Mouse (Mus musculus) forebrain, embryonic 12.5 days (tissue): ENCODE results near the gene Tdrd9. TPM values are rescaled to one million over a fixed set of nuclear protein-coding genes. Genes with fewer than 3 reads are reported as not detected.
"Not testable (repeated sequence)": the region's sequence is repeated elsewhere in the genome, so short reads cannot be mapped to it uniquely, and the experiment has no call there.

Source experiments
- ATAC-seq: fragments of 200-750 bp; cut with Nextera tagmentation; 2 replicates; pipeline ENCODE4 v1.8.0; 2017; ENCODE audit warnings: moderate TSS enrichment; ENCODE audit not compliant: low FRiP score
- H3K27ac ChIP-seq: fragments of 300-500 bp; sonication (generic); 2 replicates; pipeline ENCODE4 v1.5.1; 2016; ENCODE audit warnings: mild to moderate bottlenecking
- H3K27me3 ChIP-seq: fragments of 300-500 bp; sonication (generic); 2 replicates; pipeline ENCODE4 v1.6.1; 2016; ENCODE audit warnings: mild to moderate bottlenecking
- H3K36me3 ChIP-seq: fragments of 300-500 bp; sonication (generic); replicated peaks from 2 replicates; pipeline ENCODE4 v1.6.1; 2016; ENCODE audit warnings: mild to moderate bottlenecking
- H3K4me1 ChIP-seq: fragments of 300-500 bp; sonication (generic); 2 replicates; pipeline ENCODE4 v1.6.1; 2016
- H3K4me2 ChIP-seq: fragments of 300-500 bp; sonication (generic); 2 replicates; pipeline ENCODE4 v1.6.1; 2016; ENCODE audit warnings: mild to moderate bottlenecking, moderate library complexity
- H3K4me3 ChIP-seq: fragments of 300-500 bp; sonication (generic); replicated peaks from 2 replicates; pipeline ENCODE4 v1.5.1; 2016; ENCODE audit warnings: mild to moderate bottlenecking
- H3K9ac ChIP-seq: fragments of 300-500 bp; sonication (generic); 2 replicates; pipeline ENCODE4 v1.6.1; 2016; ENCODE audit warnings: mild to moderate bottlenecking
- H3K9me3 ChIP-seq: fragments of 300-500 bp; sonication (generic); 2 replicates; pipeline ENCODE4 v1.6.1; 2016
- WGBS: fragments of 180-500 bp; shearing (Covaris S2); methylation state at CpG from one replicate; pipeline ENCODE4 v1.1.7; 2016; 5-methylcytosine and 5-hydroxymethylcytosine counted together
- polyA plus RNA-seq: library from polyadenylated mRNA; unstranded; fragments of >200 nt; fragmentation: Nextera tagmentation; extraction: Ambion mirVana; gene quantifications from 2 replicates; pipeline ENCODE4 v1.2.1, GENCODE M21; 2016

The Tdrd9 gene
- polyA plus RNA-seq, 1 experiment from 2014 or later: 1.2 TPM

DNA sequence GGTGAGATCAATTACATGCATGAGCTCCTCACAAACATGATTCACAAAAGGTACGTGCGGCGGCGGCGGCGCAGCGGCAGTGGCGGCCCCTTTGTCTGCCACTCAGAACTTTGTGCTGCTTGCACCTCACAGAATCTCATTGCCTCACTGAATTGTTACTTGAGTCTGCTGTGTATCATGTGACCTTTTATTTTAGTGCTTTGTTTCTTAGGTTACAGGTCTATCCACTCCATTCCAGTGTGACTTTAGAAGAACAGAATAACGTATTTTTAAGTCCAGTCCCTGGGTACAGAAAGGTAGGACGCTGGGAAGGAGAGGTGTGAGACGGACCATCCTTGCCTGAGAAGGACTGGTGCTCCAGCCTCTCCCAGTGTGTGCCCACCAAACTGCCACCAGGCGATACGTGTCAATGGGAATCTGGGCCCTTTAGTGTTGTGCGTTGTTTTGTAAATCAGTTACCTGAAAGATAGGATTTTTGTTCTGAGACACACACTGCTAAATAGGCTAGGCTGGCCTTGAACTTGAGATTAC lies 42.0 kb downstream of the Tdrd9 start:
- Histone ChIP-seq H3K27ac (peak overlapping the region; percentile 90), H3K27me3 (no peaks in the 10 kb centered on the region), H3K36me3 (no peaks in the 10 kb centered on the region), H3K9ac (peak overlapping the region; percentile 21), H3K4me1 (peaks cover 14% of the 10 kb centered on the region), H3K9me3 (no peaks in the 10 kb centered on the region), H3K4me2 (peak overlapping the region; percentile 45), H3K4me3 (peak overlapping the region; percentile 16)
- ATAC-seq: peak; percentile 74
- 7% methylated on average over 14 of the region's 14 CpGs for WGBS

DNA sequence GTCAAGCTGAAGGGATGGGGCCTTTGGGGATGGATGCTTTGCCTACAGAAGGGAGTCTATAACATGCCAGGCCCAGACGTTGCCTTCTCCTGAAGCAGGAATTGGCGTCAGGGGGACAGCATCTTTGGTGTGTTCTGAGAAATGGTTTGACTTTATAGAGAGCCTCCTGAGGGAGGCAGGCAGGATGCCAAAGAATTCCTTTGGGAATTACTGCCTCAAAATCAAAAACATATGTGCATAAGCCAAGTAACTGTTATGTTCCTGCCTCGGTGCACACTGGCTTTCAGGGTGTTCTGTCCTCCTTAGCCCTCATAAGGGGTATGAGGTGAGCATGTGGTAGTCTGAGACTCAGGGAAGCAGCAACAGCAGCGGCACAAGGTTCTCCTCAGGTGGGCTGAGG lies 45.0 kb downstream of the Tdrd9 start:
- H3K36me3 ChIP-seq: no peaks in the 10 kb centered on the region
- no peak for ATAC-seq
- no peak overlapping the region for H3K4me3 ChIP-seq
- no peak overlapping the region for H3K4me2 ChIP-seq
- H3K27me3 ChIP-seq: no peaks in the 10 kb centered on the region
- H3K4me1 ChIP-seq: peaks cover 14% of the 10 kb centered on the region
- no peak overlapping the region for H3K27ac ChIP-seq
- H3K9ac ChIP-seq: no peak overlapping the region
- H3K9me3 ChIP-seq: 0 out of 2 replicates have a peak, but pooled peaks cover 2% of the 10 kb centered on the region
- 91% methylated on average over 4 of the region's 4 CpGs for WGBS

DNA sequence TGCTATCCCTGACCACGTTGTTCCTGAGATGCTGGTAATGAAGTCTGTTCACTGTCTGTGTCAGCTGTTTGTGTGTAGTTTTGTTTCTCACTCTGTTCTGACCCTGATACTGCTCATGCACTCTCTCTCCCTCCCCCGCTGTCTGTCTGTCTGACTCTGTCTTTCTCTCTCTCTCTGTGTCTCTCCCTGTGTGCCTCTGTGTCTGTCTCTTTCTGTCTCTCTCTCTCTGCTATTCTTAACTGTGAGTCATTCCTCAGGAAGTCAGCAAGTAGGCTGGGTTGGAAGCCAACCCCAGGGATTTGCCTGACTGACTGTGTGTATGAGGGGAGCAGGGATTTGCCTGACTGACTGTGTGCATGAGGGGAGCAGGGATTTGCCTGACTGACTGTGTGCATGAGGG lies 51.9 kb downstream of the Tdrd9 start:
- 0 out of 2 replicates have a peak, but pooled peaks cover 6% of the 10 kb centered on the region for H3K9me3 ChIP-seq
- no peaks in the 10 kb centered on the region for H3K27me3 ChIP-seq
- WGBS: 79% methylated on average over 2 of the region's 2 CpGs
- H3K4me3 ChIP-seq: no peak overlapping the region
- H3K9ac ChIP-seq: no peak overlapping the region
- ATAC-seq: no peak
- H3K36me3 ChIP-seq: no peaks in the 10 kb centered on the region
- no peak overlapping the region for H3K27ac ChIP-seq
- no peak overlapping the region for H3K4me2 ChIP-seq
- H3K4me1 ChIP-seq: 0 out of 2 replicates have a peak, but pooled peaks cover 4% of the 10 kb centered on the region

DNA sequence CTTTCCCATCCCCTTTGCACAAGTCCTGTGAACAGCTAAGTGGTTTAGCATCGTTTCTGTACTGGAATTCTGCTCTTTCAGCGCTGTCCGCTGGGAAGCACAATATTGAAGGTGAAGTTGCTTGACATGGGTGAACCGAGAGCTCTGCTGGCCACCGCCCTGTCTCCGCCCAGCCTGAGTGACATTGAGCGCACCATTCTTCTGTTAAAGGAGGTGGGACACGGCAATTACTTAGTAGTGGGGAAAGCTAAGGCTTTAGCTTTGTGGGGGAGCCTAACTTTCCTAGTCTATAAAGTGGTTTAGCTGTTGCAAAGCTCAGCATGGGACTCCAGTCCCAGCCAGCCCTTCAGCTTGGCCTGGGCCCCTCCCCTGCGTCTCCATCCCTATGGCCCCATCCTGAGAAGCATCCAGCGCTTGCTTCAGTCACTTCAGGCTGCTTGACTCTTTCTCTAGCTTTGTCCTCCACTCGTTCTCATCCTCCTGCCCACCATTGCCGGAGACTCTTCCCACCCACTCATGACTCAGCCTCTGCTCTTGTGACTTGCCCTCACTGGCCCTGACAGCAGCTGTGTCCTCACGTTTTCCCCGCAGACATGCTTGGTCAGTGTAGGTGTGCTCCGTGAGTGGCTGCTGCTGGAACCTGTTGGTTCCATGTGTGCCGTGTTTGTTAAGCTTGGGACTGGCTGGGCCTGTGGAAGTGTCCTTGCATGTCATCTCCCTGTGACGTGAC lies 53.4 kb downstream of the Tdrd9 start:
- 83% methylated on average over 17 of the region's 17 CpGs for WGBS
- Histone ChIP-seq H3K27me3 (no peaks in the 10 kb centered on the region), H3K36me3 (no peaks in the 10 kb centered on the region), H3K27ac (no peak overlapping the region), H3K9me3 (0 out of 2 replicates have a peak, but pooled peaks cover 6% of the 10 kb centered on the region), H3K4me1 (0 out of 2 replicates have a peak, but pooled peaks cover 4% of the 10 kb centered on the region), H3K4me2 (no peak overlapping the region), H3K4me3 (no peak overlapping the region), H3K9ac (no peak overlapping the region)
- ATAC-seq: no peak

DNA sequence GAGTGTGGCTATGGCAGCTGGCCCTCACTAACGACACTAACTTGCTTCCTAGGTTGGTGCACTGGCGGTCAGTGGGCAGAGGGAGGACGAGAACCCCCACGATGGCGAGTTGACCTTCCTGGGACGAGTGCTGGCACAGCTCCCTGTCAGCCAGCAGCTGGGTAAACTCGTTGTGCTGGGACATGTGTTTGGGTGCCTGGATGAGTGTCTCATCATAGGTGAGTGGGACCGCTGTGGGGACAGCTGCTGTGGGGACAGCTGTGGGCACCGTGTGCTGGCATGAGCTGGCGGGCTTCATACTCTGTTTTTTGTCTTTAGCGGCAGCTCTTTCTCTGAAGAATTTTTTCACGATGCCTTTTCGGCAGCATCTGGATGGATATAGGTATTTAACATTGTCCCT lies 54.1 kb downstream of the Tdrd9 start:
- no peak overlapping the region for H3K9ac ChIP-seq
- H3K4me1 ChIP-seq: 0 out of 2 replicates have a peak, but pooled peaks cover 4% of the 10 kb centered on the region
- no peak overlapping the region for H3K4me2 ChIP-seq
- no peak for ATAC-seq
- no peaks in the 10 kb centered on the region for H3K36me3 ChIP-seq
- H3K9me3 ChIP-seq: 0 out of 2 replicates have a peak, but pooled peaks cover 3% of the 10 kb centered on the region
- H3K27me3 ChIP-seq: no peaks in the 10 kb centered on the region
- no peak overlapping the region for H3K4me3 ChIP-seq
- WGBS: 91% methylated on average over 13 of the region's 13 CpGs
- H3K27ac ChIP-seq: no peak overlapping the region

DNA sequence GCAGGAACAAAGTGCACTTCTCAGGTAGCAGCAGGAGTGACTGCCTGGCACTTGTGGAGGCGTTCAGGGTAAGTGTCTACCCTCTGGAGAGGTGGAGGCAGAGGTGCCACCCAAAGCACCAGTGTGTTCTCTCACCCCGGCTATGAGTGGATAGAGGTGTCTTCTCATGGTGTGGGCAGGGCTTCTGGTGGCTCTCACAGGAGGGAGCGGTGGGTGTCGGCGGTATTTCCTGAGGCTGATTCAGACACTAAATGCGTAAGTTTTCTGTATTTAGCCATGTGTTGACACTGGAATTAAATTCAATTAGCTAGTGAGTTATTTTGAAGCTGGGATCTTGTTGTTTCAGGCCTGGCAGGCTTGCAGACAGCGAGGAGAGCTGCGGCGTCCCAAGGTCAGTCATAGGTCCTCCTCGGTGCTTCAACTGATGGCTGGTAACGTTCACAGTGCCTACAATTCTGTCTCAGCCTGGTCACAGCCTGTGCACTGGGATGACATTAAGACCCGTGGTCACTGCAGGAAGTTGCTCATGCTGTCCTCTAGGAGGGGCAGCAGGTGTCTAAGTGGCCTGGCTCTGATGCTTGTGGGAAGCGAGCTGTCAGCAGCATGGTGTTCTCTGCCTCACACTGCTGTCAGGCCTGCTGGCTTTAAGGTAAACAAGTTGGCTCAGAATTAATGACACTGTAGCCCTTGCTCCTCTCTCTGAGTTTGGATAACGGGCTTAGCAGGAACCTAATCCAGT lies 54.7 kb downstream of the Tdrd9 start:
- no peak overlapping the region for H3K4me3 ChIP-seq
- no peak overlapping the region for H3K27ac ChIP-seq
- H3K36me3 ChIP-seq: no peaks in the 10 kb centered on the region
- H3K4me2 ChIP-seq: no peak overlapping the region
- no peak for ATAC-seq
- no peak overlapping the region for H3K9ac ChIP-seq
- WGBS: 83% methylated on average over 14 of the region's 14 CpGs
- no peaks in the 10 kb centered on the region for H3K27me3 ChIP-seq
- 0 out of 2 replicates have a peak, but pooled peaks cover 3% of the 10 kb centered on the region for H3K9me3 ChIP-seq
- H3K4me1 ChIP-seq: 0 out of 2 replicates have a peak, but pooled peaks cover 4% of the 10 kb centered on the region

DNA sequence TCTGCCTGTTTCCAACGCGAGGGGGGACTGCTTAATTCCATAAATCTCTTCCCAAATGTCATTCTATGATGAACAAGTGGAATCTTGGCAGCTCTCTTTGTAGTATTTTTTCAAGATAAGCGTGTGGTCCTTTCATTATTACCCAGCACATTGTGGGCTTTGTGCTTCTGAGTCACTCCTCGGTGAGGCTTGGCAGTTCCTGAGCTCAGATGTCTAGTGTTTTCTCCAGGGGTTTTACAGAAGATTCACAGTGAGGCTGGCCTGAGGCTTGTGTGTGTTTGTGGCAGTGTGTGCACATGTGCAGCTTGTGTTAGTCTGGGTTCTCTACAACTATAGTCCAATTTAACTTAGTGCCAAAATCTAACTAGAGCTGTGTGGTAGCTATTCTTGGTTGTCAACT lies 56.0 kb downstream of the Tdrd9 start:
- no peak overlapping the region for H3K4me2 ChIP-seq
- no peak for ATAC-seq
- WGBS: 77% methylated on average over 4 of the region's 4 CpGs
- no peaks in the 10 kb centered on the region for H3K36me3 ChIP-seq
- H3K9ac ChIP-seq: no peak overlapping the region
- no peaks in the 10 kb centered on the region for H3K9me3 ChIP-seq
- H3K27me3 ChIP-seq: no peaks in the 10 kb centered on the region
- no peak overlapping the region for H3K27ac ChIP-seq
- H3K4me3 ChIP-seq: no peak overlapping the region
- H3K4me1 ChIP-seq: 0 out of 2 replicates have a peak, but pooled peaks cover 4% of the 10 kb centered on the region

DNA sequence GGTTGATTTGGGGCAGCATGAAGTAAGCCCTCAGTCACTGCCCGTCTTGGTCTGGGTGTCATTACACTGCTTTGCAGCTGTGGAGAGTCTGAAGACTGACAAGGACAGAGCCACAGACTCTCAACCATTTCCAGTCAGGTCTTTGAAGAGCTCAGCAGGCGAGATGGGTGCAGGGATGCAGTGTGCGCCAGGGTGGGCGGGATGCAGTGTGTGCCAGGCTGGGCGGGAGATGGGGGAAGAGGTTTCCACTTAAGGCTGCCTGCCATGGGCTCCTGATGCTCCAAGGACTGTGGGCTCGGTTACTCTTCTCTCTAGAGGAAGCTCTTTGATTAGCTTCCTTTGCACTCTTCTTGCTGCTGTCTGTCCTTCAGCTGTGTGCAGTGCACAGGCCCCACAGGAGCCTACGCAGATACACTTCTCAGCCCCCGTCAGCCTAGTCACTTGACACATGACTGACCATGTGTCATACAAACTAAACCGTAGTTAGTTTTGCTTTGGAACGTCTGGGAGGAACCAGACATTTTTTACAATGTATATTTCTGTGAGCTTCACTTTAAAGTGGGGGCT lies 62.1 kb downstream of the Tdrd9 start:
- Histone ChIP-seq H3K9ac (no peak overlapping the region), H3K4me3 (no peak overlapping the region), H3K4me1 (no peaks in the 10 kb centered on the region), H3K36me3 (no peaks in the 10 kb centered on the region), H3K27me3 (no peaks in the 10 kb centered on the region), H3K9me3 (no peaks in the 10 kb centered on the region), H3K4me2 (no peak overlapping the region), H3K27ac (no peak overlapping the region)
- WGBS: 83% methylated on average over 10 of the region's 10 CpGs
- ATAC-seq: no peak

DNA sequence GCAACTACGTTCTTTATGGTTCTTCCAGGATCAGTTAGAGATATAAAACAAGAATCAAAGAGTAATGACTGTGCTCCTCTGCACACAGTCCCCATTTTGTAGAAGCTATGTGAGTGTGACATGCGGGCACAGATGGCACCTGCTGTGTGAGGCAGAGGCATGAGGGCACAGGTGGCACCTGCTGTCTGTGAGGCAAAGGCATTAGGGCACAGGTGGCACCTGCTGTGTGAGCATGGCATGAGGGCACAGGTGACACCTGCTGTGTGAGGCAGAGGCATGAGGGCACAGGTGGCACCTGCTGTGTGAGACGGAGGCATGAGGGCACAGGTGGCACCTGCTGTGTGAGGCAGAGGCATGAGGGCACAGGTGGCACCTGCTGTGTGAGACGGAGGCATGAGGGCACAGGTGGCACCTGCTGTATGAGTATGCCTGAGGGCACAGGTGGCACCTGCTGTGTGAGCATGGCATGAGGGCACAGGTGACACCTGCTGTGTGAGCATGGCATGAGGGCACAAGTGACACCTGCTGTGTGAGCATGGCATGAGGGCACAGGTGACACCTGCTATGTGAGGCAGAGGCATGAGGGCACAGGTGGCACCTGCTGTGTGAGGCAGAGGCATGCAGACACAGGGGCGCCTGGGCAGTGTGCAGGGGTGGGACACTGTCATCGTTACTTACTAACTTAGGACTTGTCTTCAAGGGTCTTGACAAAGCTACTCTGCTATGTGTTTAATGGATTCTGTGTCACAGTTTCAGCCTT lies 64.2 kb downstream of the Tdrd9 start:
- H3K9me3 ChIP-seq, H3K4me3 ChIP-seq, H3K36me3 ChIP-seq, H3K27me3 ChIP-seq, H3K4me2 ChIP-seq, H3K27ac ChIP-seq, H3K9ac ChIP-seq, ATAC-seq, H3K4me1 ChIP-seq: not testable (repeated sequence)
- 89% methylated on average over 6 of the region's 6 CpGs for WGBS

DNA sequence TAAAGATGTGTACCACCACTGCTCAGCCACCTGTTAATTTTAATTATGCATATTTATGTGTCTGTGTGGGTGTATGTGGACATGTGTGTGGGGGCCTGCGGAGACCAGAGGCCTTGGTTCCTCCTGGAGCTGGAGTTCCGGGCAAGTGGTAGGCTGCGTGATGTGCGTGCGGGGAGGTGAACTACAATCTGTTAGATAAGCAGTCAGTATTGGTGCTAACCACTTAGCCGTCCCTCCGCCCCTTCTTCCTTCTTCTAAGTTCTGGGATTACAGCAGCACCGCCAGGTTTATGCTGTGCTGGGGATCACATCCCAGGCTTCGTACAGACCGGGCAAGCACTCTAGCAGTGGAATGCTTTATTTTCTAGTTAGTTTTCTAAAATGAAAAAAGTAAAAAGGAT lies 67.1 kb downstream of the Tdrd9 start:
- 94% methylated on average over 10 of the region's 10 CpGs for WGBS
- no peak for ATAC-seq
- Histone ChIP-seq H3K4me1 (no peaks in the 10 kb centered on the region), H3K27me3 (no peaks in the 10 kb centered on the region), H3K9me3 (no peaks in the 10 kb centered on the region), H3K27ac (no peak overlapping the region), H3K4me2 (no peak overlapping the region), H3K9ac (no peak overlapping the region), H3K4me3 (no peak overlapping the region), H3K36me3 (no peaks in the 10 kb centered on the region)

DNA sequence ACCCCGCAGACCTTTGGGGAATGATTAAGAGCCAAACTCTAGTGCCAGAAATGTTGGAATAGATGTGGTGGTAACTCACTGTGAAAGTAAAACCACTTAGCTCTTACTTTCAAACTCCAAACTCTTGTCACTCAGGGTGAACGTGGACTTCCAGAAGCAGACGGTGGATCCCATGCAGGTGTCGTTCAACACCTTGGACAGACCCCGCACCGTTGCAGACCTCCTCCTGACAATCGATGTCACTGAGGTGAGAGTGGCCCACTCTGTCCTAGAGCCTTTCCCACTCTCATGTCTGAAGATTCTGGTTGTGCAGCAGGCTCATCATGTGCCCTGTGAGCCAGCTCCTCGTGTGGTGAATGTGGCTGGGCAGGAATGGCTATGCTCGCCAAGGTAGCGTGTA lies 67.8 kb downstream of the Tdrd9 start:
- WGBS: 92% methylated on average over 10 of the region's 10 CpGs
- no peak overlapping the region for H3K27ac ChIP-seq
- no peaks in the 10 kb centered on the region for H3K9me3 ChIP-seq
- no peaks in the 10 kb centered on the region for H3K4me1 ChIP-seq
- no peaks in the 10 kb centered on the region for H3K36me3 ChIP-seq
- no peak overlapping the region for H3K4me3 ChIP-seq
- H3K4me2 ChIP-seq: no peak overlapping the region
- no peak for ATAC-seq
- no peaks in the 10 kb centered on the region for H3K27me3 ChIP-seq
- no peak overlapping the region for H3K9ac ChIP-seq

DNA sequence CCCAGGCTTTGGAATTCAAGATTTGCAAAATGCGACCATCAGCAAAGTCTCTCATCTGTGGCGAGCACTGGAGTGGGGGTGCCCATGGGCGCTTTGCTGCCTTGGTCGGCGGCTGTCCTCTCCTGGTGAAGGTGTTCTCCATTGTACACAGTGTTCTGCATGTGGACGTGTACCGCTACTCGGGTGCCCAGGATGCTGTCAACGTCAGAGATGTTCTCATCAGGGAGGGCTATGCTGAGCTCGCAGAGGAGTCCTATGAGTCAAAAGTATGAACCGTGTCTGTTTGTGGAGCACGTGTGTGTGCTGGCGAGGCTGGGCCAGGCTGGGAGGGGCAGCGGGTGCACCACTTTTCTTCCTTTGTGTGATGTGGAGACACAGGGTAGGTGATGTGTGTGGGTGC lies 71.3 kb downstream of the Tdrd9 start:
- H3K27me3 ChIP-seq: no peaks in the 10 kb centered on the region
- no peaks in the 10 kb centered on the region for H3K9me3 ChIP-seq
- no peaks in the 10 kb centered on the region for H3K36me3 ChIP-seq
- H3K4me2 ChIP-seq: no peak overlapping the region
- H3K4me1 ChIP-seq: no peaks in the 10 kb centered on the region
- H3K9ac ChIP-seq: no peak overlapping the region
- 88% methylated on average over 14 of the region's 14 CpGs for WGBS
- no peak for ATAC-seq
- no peak overlapping the region for H3K27ac ChIP-seq
- H3K4me3 ChIP-seq: no peak overlapping the region
